ENCODE assay signal across 40 mouse cellular contexts in the genomic region with DNA sequence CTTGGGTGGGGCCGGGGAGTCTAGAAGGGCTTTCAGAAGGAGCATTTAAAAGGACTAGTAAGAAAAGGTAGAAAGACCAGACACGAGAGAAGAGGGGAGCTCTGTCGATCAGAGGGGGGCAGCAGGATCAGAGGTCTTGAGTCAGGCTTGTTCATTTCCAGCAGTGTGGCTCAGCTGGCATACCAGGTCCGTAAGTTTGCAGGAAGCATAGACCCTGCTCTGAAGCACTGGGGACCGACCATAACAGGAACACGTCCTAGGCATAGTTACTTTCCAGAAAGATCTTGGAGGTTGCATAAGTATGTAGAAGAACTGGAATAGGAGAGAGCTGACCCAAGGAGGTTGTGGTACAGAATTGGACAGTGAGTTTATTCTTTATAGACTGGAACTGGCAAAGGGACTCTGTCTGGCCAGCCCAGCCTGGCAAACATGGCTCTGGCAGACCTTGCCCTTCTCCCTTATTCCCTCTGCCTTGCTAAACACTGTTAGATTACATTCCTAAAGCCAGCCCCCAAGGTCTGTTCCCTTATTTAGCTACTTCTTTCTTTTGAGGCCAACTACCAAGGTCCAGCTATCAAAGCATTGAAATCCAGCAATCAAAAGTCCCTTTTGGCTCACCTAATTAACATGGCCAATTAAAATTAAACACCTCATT. TPM values are rescaled to one million over a fixed set of nuclear protein-coding genes. Genes with fewer than 3 reads are reported as not detected.
DNase-seq lines count a peak whose midpoint lies in the region; ATAC-seq lines count a peak whose summit lies in the region.
"Had no signal": no experiment of that assay in that cellular context is flagged by ENCODE, and none has a peak within 500 bp of the region (broad histone marks: within the 10 kb centered on the region; RNA-seq: fewer than 3 reads in every experiment).

No protein-coding gene starts in this region.

- H3K4me2 ChIP-seq in forebrain, embryonic 11.5 days (ENCODE audit: low read depth, low read length, severe bottlenecking) = no peak overlapping the region
- no peak overlapping the region for H3K4me2 ChIP-seq in forebrain, embryonic 16.5 days (ENCODE audit: low read length)
- no peak overlapping the region for H3K4me2 ChIP-seq in midbrain, embryonic 16.5 days (ENCODE audit: low read length)
- H3K4me2 ChIP-seq: heart, embryonic 12.5 days; hindbrain, embryonic 13.5 days; liver, embryonic 11.5 days; lung, embryonic 15.5 days; midbrain, embryonic 15.5 days had no signal

- H3K9ac ChIP-seq in forebrain, embryonic 11.5 days (ENCODE audit: low read length) = no peak overlapping the region
- no peak overlapping the region for H3K9ac ChIP-seq in forebrain, embryonic 16.5 days (replicated peaks; ENCODE audit: low read depth, low read length)
- H3K9ac ChIP-seq in midbrain, embryonic 16.5 days (ENCODE audit: low read depth, low read length) = no peak overlapping the region
- H3K9ac ChIP-seq: heart, embryonic 12.5 days; hindbrain, embryonic 13.5 days; lung, embryonic 15.5 days; midbrain, embryonic 15.5 days had no signal

- H3K27me3 ChIP-seq in forebrain, embryonic 11.5 days (ENCODE audit: control insufficient read depth, insufficient read depth, low read length) = peaks cover 2% of the 10 kb centered on the region; the same call in 1 of the 2 replicates
- H3K27me3 ChIP-seq in forebrain, embryonic 16.5 days (replicated peaks; ENCODE audit: control insufficient read depth, insufficient read depth, low read length) = no peaks in the 10 kb centered on the region
- H3K27me3 ChIP-seq in midbrain, embryonic 16.5 days (ENCODE audit: control insufficient read depth, insufficient read depth, low read depth, low read length) = no peaks in the 10 kb centered on the region
- H3K27me3 ChIP-seq: midbrain, embryonic 15.5 days had no signal

- H3K27ac ChIP-seq in forebrain, embryonic 11.5 days (ENCODE audit: low read depth, low read length) = no peak overlapping the region
- no peak overlapping the region for H3K27ac ChIP-seq in forebrain, embryonic 16.5 days (ENCODE audit: low read length)
- no peak overlapping the region for H3K27ac ChIP-seq in midbrain, embryonic 16.5 days (ENCODE audit: low read length)
- H3K27ac ChIP-seq: hindbrain, embryonic 13.5 days; kidney, postnatal 0 days; lung, embryonic 15.5 days; midbrain, embryonic 10.5 days; midbrain, embryonic 15.5 days; stomach, postnatal 0 days had no signal

- 76% methylated on average over 6 of the region's 6 CpGs for WGBS in forebrain, embryonic 11.5 days
- 65% methylated on average over 6 of the region's 6 CpGs for whole genome bisulfite sequencing in forebrain, embryonic 16.5 days
- 79% methylated on average over 6 of the region's 6 CpGs for WGBS in midbrain, embryonic 16.5 days

- peak; percentile 70 for DNase-seq in adrenal gland, adult 2 months
- no peak for DNase-seq in adrenal gland, postnatal 25 days
- peak; percentile 68 for DNase-seq in ovary, adult 18-20 months (ENCODE audit: low spot score)
- no peak for DNase-seq in ovary, postnatal 10 days (ENCODE audit: low spot score)
- peak; percentile 45 for DNase-seq in forebrain, embryonic 11.5 days (ENCODE audit: low spot score)
- no peak for DNase-seq in cerebellum, adult 9-11 months
- DNase-seq: cerebellum, adult 18-20 months; cerebellum, postnatal 36 days; heart, postnatal 4 days; kidney, adult 8-10 months; kidney, postnatal 4 days; right cerebral cortex, postnatal 25 days; spleen, adult 18-20 months; thymus, adult 18-20 months; thymus, postnatal 25 days had no signal

- 0 out of 2 replicates have a peak, but pooled peaks have one; percentile 6 for ATAC-seq in forebrain, embryonic 11.5 days (replicated peaks; ENCODE audit: low FRiP score)
- ATAC-seq in forebrain, embryonic 16.5 days = peak; percentile 47; the same call in 1 of the 2 replicates
- ATAC-seq in midbrain, embryonic 16.5 days = no peak
- ATAC-seq: intestine, embryonic 16.5 days; midbrain, embryonic 15.5 days; Patski had no signal

- no peaks in the 10 kb centered on the region for H3K9me3 ChIP-seq in forebrain, embryonic 11.5 days (ENCODE audit: control insufficient read depth, low read length)
- no peaks in the 10 kb centered on the region for H3K9me3 ChIP-seq in forebrain, embryonic 16.5 days (ENCODE audit: control insufficient read depth, low read length)
- no peaks in the 10 kb centered on the region for H3K9me3 ChIP-seq in midbrain, embryonic 16.5 days (replicated peaks; ENCODE audit: control insufficient read depth, low read length, poor library complexity, severe bottlenecking)
- H3K9me3 ChIP-seq: G1E; heart, embryonic 12.5 days; hindbrain, embryonic 13.5 days; lung, embryonic 15.5 days; midbrain, embryonic 10.5 days; midbrain, embryonic 15.5 days had no signal

- H3K4me3 ChIP-seq in forebrain, embryonic 11.5 days (ENCODE audit: low read depth, low read length) = no peak overlapping the region
- H3K4me3 ChIP-seq in forebrain, embryonic 16.5 days (replicated peaks; ENCODE audit: low read length) = no peak overlapping the region
- H3K4me3 ChIP-seq in midbrain, embryonic 16.5 days (ENCODE audit: low read depth, low read length) = no peak overlapping the region
- H3K4me3 ChIP-seq: heart, embryonic 12.5 days; hindbrain, embryonic 13.5 days; lung, embryonic 15.5 days; midbrain, embryonic 10.5 days; midbrain, embryonic 15.5 days had no signal

- H3K36me3 ChIP-seq in forebrain, embryonic 11.5 days (ENCODE audit: control insufficient read depth, insufficient read depth, low read length) = no peaks in the 10 kb centered on the region
- no peaks in the 10 kb centered on the region for H3K36me3 ChIP-seq in forebrain, embryonic 16.5 days (ENCODE audit: control insufficient read depth, insufficient read depth)
- H3K36me3 ChIP-seq in midbrain, embryonic 16.5 days (ENCODE audit: control insufficient read depth, insufficient read depth, low read length) = no peaks in the 10 kb centered on the region
- H3K36me3 ChIP-seq: G1E; heart, embryonic 12.5 days; hindbrain, embryonic 13.5 days; lung, embryonic 15.5 days; midbrain, embryonic 10.5 days; midbrain, embryonic 15.5 days had no signal

- peaks cover 7% of the 10 kb centered on the region; the same call in 1 of the 2 replicates for H3K4me1 ChIP-seq in forebrain, embryonic 11.5 days (replicated peaks; ENCODE audit: control insufficient read depth, insufficient read depth, low read length)
- H3K4me1 ChIP-seq in forebrain, embryonic 16.5 days (replicated peaks; ENCODE audit: control insufficient read depth, insufficient read depth, low read length) = peaks cover 12% of the 10 kb centered on the region
- peaks cover 10% of the 10 kb centered on the region; the same call in 1 of the 2 replicates for H3K4me1 ChIP-seq in midbrain, embryonic 16.5 days (ENCODE audit: control insufficient read depth, insufficient read depth, low read length)

RNA-seq across cellular contexts. Expression of a gene that starts 15.3 kb away (rescaled TPM):
- total RNA-seq in adrenal gland, adult 2 months (2021) = 10 to 100 TPM; 68.2 to 80.0 TPM
- polyA plus RNA-seq in adrenal gland, adult 2 months (2012; rRNA removed) = 9.3 and 14.3 TPM in 2 replicates
- 78.8 and 92.4 TPM in 2 replicates for total RNA-seq in adrenal gland, postnatal 25 days (2021)
- polyA plus RNA-seq in forebrain, embryonic 11.5 days (2014; fragmentation: Nextera tagmentation; extraction: Ambion mirVana) = 63.3 and 67.9 TPM in 2 replicates
- 34.2 and 40.1 TPM in 2 replicates for polyA plus RNA-seq in forebrain, embryonic 16.5 days (2015; fragmentation: Nextera tagmentation; extraction: Ambion mirVana)
- polyA plus RNA-seq in midbrain, embryonic 16.5 days (2015; fragmentation: Nextera tagmentation; extraction: Ambion mirVana) = 19.7 and 22.9 TPM in 2 replicates

RNA-seq across cellular contexts. Expression of a gene that starts 23.6 kb away (rescaled TPM):
- total RNA-seq in adrenal gland, adult 2 months (2021) = under 1 TPM in 1 of 2 experiments, not detected in 1; 0.12 TPM
- polyA plus RNA-seq in adrenal gland, adult 2 months (2012; rRNA removed) = 0.11 and 0.18 TPM in 2 replicates
- not detected in 2 replicates for total RNA-seq in adrenal gland, postnatal 25 days (2021)
- not detected in 2 replicates for polyA plus RNA-seq in forebrain, embryonic 11.5 days (2014; fragmentation: Nextera tagmentation; extraction: Ambion mirVana)
- 0.11 and 0.29 TPM in 2 replicates for polyA plus RNA-seq in forebrain, embryonic 16.5 days (2015; fragmentation: Nextera tagmentation; extraction: Ambion mirVana)
- not detected in 2 replicates for polyA plus RNA-seq in midbrain, embryonic 16.5 days (2015; fragmentation: Nextera tagmentation; extraction: Ambion mirVana)
- total RNA-seq: G1E; gastrocnemius, adult 8-10 months; heart, postnatal 4 days; layer of hippocampus, adult 8-10 months; layer of hippocampus, postnatal 25 days; megakaryocyte progenitor cell, adult 5-6 weeks; neutrophil, adult 5-6 weeks had no signal
- polyA plus RNA-seq: brain, embryonic 14.5 days; C2C12; embryonic facial prominence, embryonic 11.5 days; G1E; heart, embryonic 12.5 days; heart, postnatal 0 days; hindbrain, embryonic 13.5 days; intestine, embryonic 16.5 days; kidney, postnatal 0 days; limb, embryonic 11.5 days; liver, embryonic 11.5 days; liver, embryonic 16.5 days; lung, embryonic 15.5 days; midbrain, embryonic 10.5 days; neural tube, embryonic 11.5 days; Patski; stomach, postnatal 0 days had no signal

Comparison
In these comparisons a context has a peak if more than half of its experiments do, and no peak if none do; other contexts are left out.
1. DNase-seq: peak in adrenal gland, adult 2 months (single experiment), ovary, adult 18-20 months (single experiment) and forebrain, embryonic 11.5 days (single experiment); none in adrenal gland, postnatal 25 days (single experiment), ovary, postnatal 10 days (single experiment) and cerebellum, adult 9-11 months (single experiment).